In genomic region chr6:114461536-114461935, GRCm38 (mm10) we compare ENCODE assay signal across 13 mouse cellular contexts.
DNase-seq lines count a peak whose midpoint lies in the region; ATAC-seq and TF ChIP-seq lines count a peak whose summit lies in the region.
"Had no signal": no experiment of that assay in that cellular context is flagged by ENCODE, and none has a peak within 500 bp of the region (broad histone marks: within the 10 kb centered on the region; RNA-seq: fewer than 3 reads in every experiment).

No protein-coding gene starts in this region.

- TF ChIP-seq CTCF in heart, adult 2 months (IDR thresholded peaks at IDR 0.05): peak; percentile 71
- peak; percentile 63 for TF ChIP-seq CTCF in lung, postnatal 0 days (IDR thresholded peaks at IDR 0.05)

- H3K27ac ChIP-seq in heart, adult 2 months: no peak overlapping the region
- H3K27ac ChIP-seq in heart, embryonic 11.5 days (ENCODE audit: low read depth, low read length): no peak overlapping the region
- H3K27ac ChIP-seq in lung, postnatal 0 days (ENCODE audit: low read length): no peak overlapping the region
- H3K27ac ChIP-seq: forebrain, embryonic 10.5 days; stomach, embryonic 15.5 days had no signal

- intact Hi-C loops in heart, adult 2 months (cut with DNase I): loop anchor here (1.0 to 10.0 kb wide), 2 partner anchors 116 to 367 kb away; no protein-coding TSS in a partner anchor

- TF ChIP-seq POLR2A in heart, adult 2 months (IDR thresholded peaks at IDR 0.05; ENCODE audit: insufficient read depth, low read depth, low read length): no peak

- H3K27me3 ChIP-seq in heart, adult 2 months (ENCODE audit: control insufficient read depth, insufficient read depth, low read length): no peaks in the 10 kb centered on the region
- no peaks in the 10 kb centered on the region for H3K27me3 ChIP-seq in heart, embryonic 11.5 days (ENCODE audit: control insufficient read depth, insufficient read depth, low read length)
- no peaks in the 10 kb centered on the region for H3K27me3 ChIP-seq in lung, postnatal 0 days (replicated peaks; ENCODE audit: insufficient read depth, low read length)
- H3K27me3 ChIP-seq: stomach, embryonic 15.5 days had no signal

- H3K4me3 ChIP-seq in heart, adult 2 months: no peak overlapping the region
- no peak overlapping the region for H3K4me3 ChIP-seq in heart, embryonic 11.5 days (ENCODE audit: low read depth, low read length)
- H3K4me3 ChIP-seq in lung, postnatal 0 days (ENCODE audit: low read depth, low read length): no peak overlapping the region
- H3K4me3 ChIP-seq: forebrain, embryonic 10.5 days; stomach, embryonic 15.5 days had no signal

- no peak for TF ChIP-seq EP300 in heart, adult 2 months (IDR thresholded peaks at IDR 0.05; ENCODE audit: insufficient read depth, low read depth, low read length)
- TF ChIP-seq EP300 in lung, postnatal 0 days (IDR thresholded peaks at IDR 0.05): no peak

- peaks cover 7% of the 10 kb centered on the region for H3K4me1 ChIP-seq in heart, adult 2 months (ENCODE audit: control insufficient read depth, insufficient read depth, low read length)
- no peaks in the 10 kb centered on the region for H3K4me1 ChIP-seq in heart, embryonic 11.5 days (ENCODE audit: control insufficient read depth, insufficient read depth, low read length)
- H3K4me1 ChIP-seq in lung, postnatal 0 days (ENCODE audit: insufficient read depth, low read depth, low read length): no peaks in the 10 kb centered on the region
- H3K4me1 ChIP-seq: stomach, embryonic 15.5 days had no signal

- no peaks in the 10 kb centered on the region for H3K36me3 ChIP-seq in heart, adult 2 months (ENCODE audit: control insufficient read depth, insufficient read depth, low read length)
- no peaks in the 10 kb centered on the region for H3K36me3 ChIP-seq in heart, embryonic 11.5 days (ENCODE audit: control insufficient read depth, insufficient read depth, low read length)
- no peaks in the 10 kb centered on the region for H3K36me3 ChIP-seq in lung, postnatal 0 days (ENCODE audit: insufficient read depth, low read length)
- H3K36me3 ChIP-seq: forebrain, embryonic 10.5 days; stomach, embryonic 15.5 days had no signal

- no peak overlapping the region for H3K9ac ChIP-seq in heart, adult 2 months (ENCODE audit: low read depth, low read length)
- no peak overlapping the region for H3K9ac ChIP-seq in heart, embryonic 11.5 days (ENCODE audit: low read depth, low read length)
- H3K9ac ChIP-seq in lung, postnatal 0 days (replicated peaks; ENCODE audit: low read depth): no peak overlapping the region
- H3K9ac ChIP-seq: stomach, embryonic 15.5 days had no signal

- H3K9me3 ChIP-seq in heart, embryonic 11.5 days (replicated peaks; ENCODE audit: control insufficient read depth, low read length): no peaks in the 10 kb centered on the region
- H3K9me3 ChIP-seq in lung, postnatal 0 days (ENCODE audit: low read length): no peaks in the 10 kb centered on the region
- H3K9me3 ChIP-seq: stomach, embryonic 15.5 days had no signal

- DNase-seq in heart, adult 2 months: no peak
- DNase-seq in lung, postnatal 0 days (ENCODE audit: low spot score): no peak
- DNase-seq in lung, adult 18-20 months: no peak
- DNase-seq in c-Kit-positive CD71-negative TER-119-negative erythroid progenitor cells, embryonic 14.5 days (ENCODE audit: low read depth): peak; percentile 12
- DNase-seq in thymus, postnatal 14 days: peak; percentile 45
- no peak for DNase-seq in frontal cortex, postnatal 36 days (ENCODE audit: low spot score in 2 of 2)
- DNase-seq: cerebellum, adult 2 months; left cerebral cortex, postnatal 4 days; midbrain, embryonic 14.5 days had no signal

- no peaks in the 10 kb centered on the region for H3K79me2 ChIP-seq in heart, adult 2 months (replicated peaks; ENCODE audit: control insufficient read depth, insufficient read depth, low read length)

- H3K4me2 ChIP-seq in heart, embryonic 11.5 days: no peak overlapping the region
- H3K4me2 ChIP-seq in lung, postnatal 0 days (replicated peaks; ENCODE audit: low read depth, low read length): no peak overlapping the region
- H3K4me2 ChIP-seq: stomach, embryonic 15.5 days had no signal

- ATAC-seq in heart, embryonic 11.5 days (replicated peaks; ENCODE audit: insufficient number of reproducible peaks, low FRiP score, low TSS enrichment): no peak
- ATAC-seq in lung, postnatal 0 days: no peak
- ATAC-seq in megakaryocyte, adult 5-6 weeks (ENCODE audit: poor library complexity, severe bottlenecking): no peak

Comparison
In these comparisons a context has a peak if more than half of its experiments do, and no peak if none do; other contexts are left out.
1. DNase-seq: peak in c-Kit-positive CD71-negative TER-119-negative erythroid progenitor cells, embryonic 14.5 days (single experiment) and thymus, postnatal 14 days (single experiment); none in heart, adult 2 months (0 of 2), lung, postnatal 0 days (single experiment), lung, adult 18-20 months (0 of 2) and frontal cortex, postnatal 36 days (0 of 2).